Mouse (Mus musculus) liver, embryonic 12.5 days (tissue): ENCODE data around the gene Alkbh2. TPM values are rescaled to one million over a fixed set of nuclear protein-coding genes. Genes with fewer than 3 reads are reported as not detected.

Experiments
- ATAC-seq: fragments of 200-750 bp; cut with Nextera tagmentation; 2 replicates; pipeline ENCODE4 v1.8.0; 2017; ENCODE audit warnings: moderate number of reproducible peaks, mild to moderate bottlenecking, moderate library complexity
- H3K27ac ChIP-seq: fragments of 300-500 bp; sonication (generic); 2 replicates; pipeline ENCODE4 v1.5.1; 2016; ENCODE audit warnings: mild to moderate bottlenecking
- H3K27me3 ChIP-seq: fragments of 300-500 bp; sonication (generic); replicated peaks from 2 replicates; pipeline ENCODE4 v1.6.1; 2016; ENCODE audit warnings: mild to moderate bottlenecking, moderate library complexity
- H3K36me3 ChIP-seq: fragments of 300-500 bp; sonication (generic); 2 replicates; pipeline ENCODE4 v1.6.1; 2016; ENCODE audit warnings: mild to moderate bottlenecking, moderate library complexity
- H3K4me1 ChIP-seq: fragments of 300-500 bp; sonication (generic); 2 replicates; pipeline ENCODE4 v1.6.1; 2016
- H3K4me2 ChIP-seq: fragments of 300-500 bp; sonication (generic); 2 replicates; pipeline ENCODE4 v1.6.1; 2016; ENCODE audit warnings: mild to moderate bottlenecking, moderate library complexity
- H3K4me3 ChIP-seq: fragments of 300-500 bp; sonication (generic); 2 replicates; pipeline ENCODE4 v1.5.1; 2016; ENCODE audit warnings: mild to moderate bottlenecking, moderate library complexity
- H3K9ac ChIP-seq: fragments of 300-500 bp; sonication (generic); 2 replicates; pipeline ENCODE4 v1.6.1; 2016; ENCODE audit warnings: mild to moderate bottlenecking, moderate library complexity
- H3K9me3 ChIP-seq: fragments of 300-500 bp; sonication (generic); replicated peaks from 2 replicates; pipeline ENCODE4 v1.6.1; 2016; ENCODE audit warnings: mild to moderate bottlenecking, moderate library complexity
- WGBS: fragments of 180-500 bp; shearing (Covaris S2); methylation state at CpG from one replicate; pipeline ENCODE4 v1.1.7; 2016; ENCODE audit not compliant: insufficient replicate concordance; 5-methylcytosine and 5-hydroxymethylcytosine counted together
- polyA plus RNA-seq: library from polyadenylated mRNA; unstranded; fragments of >200 nt; fragmentation: Nextera tagmentation; extraction: Ambion mirVana; gene quantifications from 2 replicates; pipeline ENCODE4 v1.2.1, GENCODE M21; 2016

Gene Alkbh2
- polyA plus RNA-seq, 1 experiment from 2014 or later, result 8.2 TPM

DNA sequence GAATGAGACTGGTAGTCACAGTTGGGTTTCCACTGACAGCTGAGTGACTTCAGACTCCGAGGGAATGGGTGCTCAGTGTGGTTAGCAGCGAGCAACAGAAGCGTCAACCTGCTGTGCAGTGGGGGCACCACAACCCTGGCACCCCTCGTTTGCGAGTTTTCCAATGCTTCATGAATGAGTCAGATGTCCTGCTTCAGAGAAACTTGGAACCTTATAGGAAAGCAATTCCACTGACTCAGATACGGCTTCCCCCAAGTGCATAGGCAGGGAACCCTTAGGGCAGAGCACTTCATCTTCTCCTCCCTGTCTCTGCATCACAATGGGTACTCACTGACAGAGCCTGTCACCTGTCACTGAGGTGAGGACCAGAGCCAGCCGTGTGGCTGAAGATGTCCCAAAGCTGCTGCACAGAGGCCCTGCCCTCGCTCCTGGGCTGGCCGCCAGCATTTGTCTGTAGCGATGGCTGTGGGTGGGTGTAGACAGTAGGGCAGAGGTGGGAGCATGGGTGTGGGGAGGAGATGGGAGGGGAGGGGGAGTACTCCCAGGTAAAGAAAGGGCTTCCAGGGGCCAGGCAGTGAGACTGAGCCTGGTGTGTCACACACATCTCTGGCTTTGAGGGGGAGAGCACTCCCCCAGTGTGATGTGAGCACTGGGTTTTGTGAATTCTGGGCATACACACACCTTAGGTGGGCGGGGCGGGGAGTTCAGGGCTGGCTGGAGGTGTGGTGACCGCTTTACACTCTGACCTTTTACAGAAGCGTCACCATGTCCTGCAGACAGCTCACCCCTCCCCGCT is 9.7 kb upstream of the Alkbh2 start:
- Histone ChIP-seq H3K4me1 (peaks cover 39% of the 10 kb centered on the region), H3K36me3 (peaks cover 68% of the 10 kb centered on the region), H3K4me2 (no peak overlapping the region), H3K27ac (no peak overlapping the region), H3K9ac (no peak overlapping the region), H3K9me3 (no peaks in the 10 kb centered on the region), H3K4me3 (no peak overlapping the region), H3K27me3 (peaks cover 4% of the 10 kb centered on the region; the same call in 1 of the 2 replicates)
- 84% methylated on average over 15 of the region's 15 CpGs for WGBS
- no peak for ATAC-seq

DNA sequence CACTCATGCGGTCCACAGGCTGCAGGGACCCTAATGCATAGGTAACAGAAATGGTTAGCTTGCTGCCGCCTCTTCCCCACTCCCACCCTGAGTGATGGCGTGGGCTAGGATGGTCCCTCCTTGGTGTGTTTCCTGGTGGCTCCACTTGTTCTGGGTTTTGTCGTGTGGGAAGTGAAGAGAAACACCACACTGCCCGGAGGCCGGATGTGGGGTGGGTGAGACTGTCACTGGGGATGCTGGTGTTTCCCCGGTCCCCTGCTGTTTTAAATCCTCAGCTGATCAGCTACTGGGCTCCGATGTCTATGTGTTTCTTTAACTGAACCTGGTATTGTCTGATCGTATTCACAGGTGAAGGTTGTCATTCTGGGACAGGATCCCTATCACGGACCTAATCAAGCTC is 7.5 kb upstream of the Alkbh2 start:
- 83% methylated on average over 10 of the region's 10 CpGs for WGBS
- no peak overlapping the region for H3K4me2 ChIP-seq

DNA sequence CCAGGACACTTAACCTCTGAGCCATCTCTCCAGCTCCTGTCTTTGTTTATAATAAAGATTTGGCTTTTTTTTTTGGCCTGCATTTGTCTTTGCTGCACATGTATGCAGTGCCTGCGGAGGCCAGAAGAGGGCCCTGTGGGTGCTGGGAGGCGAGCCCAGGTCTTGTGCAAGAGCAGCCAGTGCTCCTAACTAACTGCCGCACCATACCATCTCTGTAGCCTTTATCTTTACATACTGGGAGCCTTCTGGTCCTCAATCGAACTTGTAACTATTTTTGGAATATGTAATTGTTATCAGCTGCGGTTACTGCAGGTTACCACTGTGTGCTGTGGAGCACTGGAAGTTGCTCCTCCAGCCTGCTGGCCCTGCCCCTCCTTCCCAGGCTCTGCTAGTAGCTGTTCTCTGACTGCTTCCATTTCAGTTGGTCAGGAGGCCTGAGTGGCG is 6.1 kb upstream of the Alkbh2 start:
- Histone ChIP-seq H3K4me3 (no peak overlapping the region), H3K27ac (0 out of 2 replicates have a peak overlapping the region, but pooled peaks have one; percentile 12), H3K4me2 (peak overlapping the region; percentile 27), H3K27me3 (no peaks in the 10 kb centered on the region), H3K9ac (0 out of 2 replicates have a peak overlapping the region, but pooled peaks have one; percentile 24), H3K9me3 (no peaks in the 10 kb centered on the region), H3K4me1 (peaks cover 70% of the 10 kb centered on the region), H3K36me3 (peaks cover 59% of the 10 kb centered on the region)
- ATAC-seq, result peak; percentile 51
- WGBS, result 14% methylated on average over 6 of the region's 6 CpGs

More for the DNA sequence above, 7.5 kb upstream of the Alkbh2 start:
- ATAC-seq, result no peak
- Histone ChIP-seq H3K4me1 (peaks cover 56% of the 10 kb centered on the region), H3K36me3 (peaks cover 71% of the 10 kb centered on the region), H3K27me3 (no peaks in the 10 kb centered on the region), H3K4me3 (no peak overlapping the region), H3K9me3 (no peaks in the 10 kb centered on the region), H3K9ac (no peak overlapping the region), H3K27ac (no peak overlapping the region)

DNA sequence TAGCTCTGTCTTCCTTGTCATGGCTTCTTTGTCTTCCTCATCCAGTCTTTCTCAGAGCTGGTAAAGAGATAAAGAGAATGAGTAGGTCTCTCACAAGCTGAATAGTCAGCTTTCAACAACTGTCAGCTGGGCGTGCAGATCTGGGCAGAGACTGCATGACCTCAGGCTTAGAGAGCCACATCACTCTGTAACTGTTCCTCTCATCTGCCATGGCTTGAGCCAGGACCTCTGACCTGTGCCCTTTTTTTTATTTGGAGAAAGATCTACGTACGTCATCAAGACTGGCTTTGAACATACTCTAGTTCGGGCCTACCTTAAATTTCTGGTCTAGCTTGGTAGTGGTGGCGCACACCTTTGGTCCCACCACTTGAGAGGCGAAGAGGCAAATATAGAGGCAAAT is 4.8 kb upstream of the Alkbh2 start:
- Histone ChIP-seq H3K9me3 (no peaks in the 10 kb centered on the region), H3K4me2 (peak overlapping the region; percentile 99; the same call in 1 of the 2 replicates), H3K4me3 (no peak overlapping the region), H3K27me3 (no peaks in the 10 kb centered on the region), H3K36me3 (peaks cover 47% of the 10 kb centered on the region), H3K27ac (no peak overlapping the region), H3K4me1 (peaks cover 69% of the 10 kb centered on the region), H3K9ac (no peak overlapping the region)
- no peak for ATAC-seq
- WGBS, result 85% methylated on average over 6 of the region's 6 CpGs

DNA sequence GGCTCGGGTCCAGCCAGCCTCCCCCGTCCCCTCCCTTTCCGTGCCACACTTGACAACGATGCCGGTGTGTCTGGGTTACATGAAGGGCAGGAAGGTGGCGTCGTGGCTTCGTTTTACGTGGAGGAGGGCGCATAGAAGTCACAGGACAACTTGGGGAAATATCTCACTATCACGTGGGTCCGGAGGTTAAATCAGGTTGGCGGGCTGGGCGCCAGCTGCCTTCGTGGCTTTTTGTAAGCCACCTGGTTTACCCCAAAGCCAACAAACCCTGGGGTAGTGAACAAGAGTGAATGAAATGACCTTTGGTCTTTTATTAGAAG is 3.5 kb upstream of the Alkbh2 start:
- ATAC-seq, result no peak
- peaks cover 80% of the 10 kb centered on the region for H3K4me1 ChIP-seq
- H3K9me3 ChIP-seq, result no peaks in the 10 kb centered on the region
- H3K4me3 ChIP-seq, result peak overlapping the region; percentile 74
- H3K27me3 ChIP-seq, result no peaks in the 10 kb centered on the region
- peak overlapping the region; percentile 75 for H3K9ac ChIP-seq
- WGBS, result 4% methylated on average over 15 of the region's 15 CpGs
- H3K4me2 ChIP-seq, result peak overlapping the region; percentile 99
- peak overlapping the region; percentile 67 for H3K27ac ChIP-seq
- peaks cover 33% of the 10 kb centered on the region for H3K36me3 ChIP-seq

DNA sequence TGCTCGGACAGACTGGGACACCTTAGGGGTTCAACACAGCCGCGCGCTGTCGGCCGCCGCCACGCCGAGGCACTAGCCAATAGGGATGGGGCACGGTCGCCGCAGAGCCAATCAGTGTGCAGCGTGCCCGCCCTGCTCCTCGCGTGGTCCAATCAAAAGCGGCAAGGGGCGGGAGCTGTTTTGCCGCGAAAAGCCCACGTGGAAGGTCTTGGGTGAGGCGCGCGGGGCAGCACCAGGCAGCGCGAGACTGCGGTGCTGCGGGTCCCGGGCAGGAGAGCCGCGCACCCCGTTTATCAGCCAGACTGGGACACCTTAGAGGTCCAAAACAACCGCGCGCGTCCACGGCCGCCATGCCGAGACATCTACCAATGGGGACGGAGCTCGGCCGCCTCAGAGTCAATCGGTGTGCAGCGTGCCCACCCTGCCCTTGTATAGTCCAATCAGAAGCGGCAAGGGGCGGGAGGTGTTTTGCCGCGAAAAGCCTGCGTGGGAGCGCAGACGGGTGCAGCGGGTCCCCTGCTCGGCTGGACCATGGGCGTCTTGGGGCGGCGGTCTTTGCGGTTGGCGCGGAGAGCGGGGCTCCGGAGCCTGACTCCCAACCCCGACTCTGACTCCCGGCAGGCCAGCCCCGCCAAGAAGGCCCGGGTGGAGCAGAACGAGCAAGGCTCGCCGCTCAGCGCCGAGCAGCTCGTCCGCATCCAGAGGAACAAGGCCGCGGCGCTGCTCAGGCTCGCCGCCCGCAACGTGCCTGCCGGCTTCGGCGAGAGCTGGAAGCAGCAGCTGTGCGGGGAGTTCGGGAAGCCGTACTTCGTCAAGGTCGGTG is 2.9 kb upstream of the Alkbh2 start:
- WGBS, result under 1% methylated on average over 87 of the region's 87 CpGs
- ATAC-seq, result peak; percentile 93
- Histone ChIP-seq H3K4me3 (peak overlapping the region; percentile 74), H3K9ac (peak overlapping the region; percentile 75), H3K4me1 (peaks cover 82% of the 10 kb centered on the region), H3K36me3 (peaks cover 28% of the 10 kb centered on the region), H3K9me3 (no peaks in the 10 kb centered on the region), H3K4me2 (peak overlapping the region; percentile 99), H3K27ac (peak overlapping the region; percentile 67), H3K27me3 (no peaks in the 10 kb centered on the region)

DNA sequence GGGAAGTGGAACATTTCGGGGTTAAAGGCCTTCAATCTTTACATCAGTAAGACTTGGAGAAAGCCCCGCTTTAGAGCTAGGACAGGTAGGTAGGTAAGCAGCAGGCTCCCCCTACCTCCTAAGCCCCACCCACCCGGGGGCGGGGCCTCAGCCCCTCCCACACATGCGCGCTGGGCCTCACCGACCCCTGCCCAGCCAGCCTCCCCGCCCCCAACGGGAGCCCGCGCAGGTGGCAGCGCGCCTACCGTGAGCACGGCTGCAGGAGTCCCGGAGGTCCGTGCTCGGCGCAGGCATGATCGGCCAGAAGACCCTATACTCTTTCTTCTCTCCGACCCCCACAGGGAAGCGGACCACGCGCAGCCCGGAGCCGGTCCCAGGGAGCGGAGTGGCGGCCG is 2.2 kb upstream of the Alkbh2 start, which contains the start of gene Ung:
Ung (plus strand) TSS at position 176 of the 395 bp plus-strand sequence.
- WGBS, result 1% methylated on average over 29 of the region's 29 CpGs
- H3K27ac ChIP-seq, result peak within 1 kb of the TSS; percentile 67
- H3K4me1 ChIP-seq, result peaks cover 84% of the 10 kb centered on the region
- peaks cover 26% of the 10 kb centered on the region for H3K36me3 ChIP-seq
- H3K9ac ChIP-seq, result peak within 1 kb of the TSS; percentile 75
- peak within 1 kb of the TSS; percentile 99 for H3K4me2 ChIP-seq
- H3K4me3 ChIP-seq, result peak within 1 kb of the TSS; percentile 74
- H3K9me3 ChIP-seq, result no peaks in the 10 kb centered on the region
- ATAC-seq, result peak; percentile 18
- H3K27me3 ChIP-seq, result no peaks in the 10 kb centered on the region

DNA sequence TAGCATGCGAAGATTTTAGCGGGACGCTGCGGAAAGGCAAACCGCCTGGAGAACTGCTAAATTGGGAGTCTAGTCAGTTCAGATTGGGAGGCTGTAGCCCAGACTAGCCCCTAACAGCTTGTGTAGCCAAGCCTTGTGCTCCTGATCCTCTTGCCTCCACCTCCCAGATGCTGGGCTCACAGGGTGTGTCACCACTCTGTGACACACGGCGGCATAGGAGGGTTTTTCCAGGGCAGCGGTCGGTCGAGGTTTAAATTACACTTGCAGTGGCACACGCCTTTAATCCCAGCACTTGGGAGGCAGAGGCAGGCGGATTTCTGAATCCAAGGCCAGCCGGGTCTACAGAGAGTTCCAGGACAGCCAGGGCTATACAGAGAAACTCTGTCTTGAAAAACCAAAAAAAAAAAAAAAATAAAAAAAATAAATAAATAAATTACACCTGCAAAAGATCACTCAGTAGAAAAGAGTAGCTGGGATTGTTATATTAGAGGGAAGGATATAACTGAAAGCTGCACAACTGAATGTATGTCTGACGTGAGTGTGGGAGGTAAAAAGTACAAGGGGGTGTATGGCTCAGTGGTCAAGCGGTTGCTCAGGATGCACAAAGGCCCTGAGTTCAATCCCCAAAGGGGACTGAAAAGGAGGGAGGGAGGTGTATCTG is 1.7 kb upstream of the Alkbh2 start:
- peaks cover 83% of the 10 kb centered on the region for H3K4me1 ChIP-seq
- peak overlapping the region; percentile 74 for H3K4me3 ChIP-seq
- H3K9me3 ChIP-seq, result no peaks in the 10 kb centered on the region
- peaks cover 28% of the 10 kb centered on the region for H3K36me3 ChIP-seq
- WGBS, result 72% methylated on average over 15 of the region's 15 CpGs
- no peaks in the 10 kb centered on the region for H3K27me3 ChIP-seq
- H3K9ac ChIP-seq, result peak overlapping the region; percentile 66; the same call in 1 of the 2 replicates
- H3K27ac ChIP-seq, result no peak overlapping the region
- no peak for ATAC-seq
- H3K4me2 ChIP-seq, result peak overlapping the region; percentile 99

DNA sequence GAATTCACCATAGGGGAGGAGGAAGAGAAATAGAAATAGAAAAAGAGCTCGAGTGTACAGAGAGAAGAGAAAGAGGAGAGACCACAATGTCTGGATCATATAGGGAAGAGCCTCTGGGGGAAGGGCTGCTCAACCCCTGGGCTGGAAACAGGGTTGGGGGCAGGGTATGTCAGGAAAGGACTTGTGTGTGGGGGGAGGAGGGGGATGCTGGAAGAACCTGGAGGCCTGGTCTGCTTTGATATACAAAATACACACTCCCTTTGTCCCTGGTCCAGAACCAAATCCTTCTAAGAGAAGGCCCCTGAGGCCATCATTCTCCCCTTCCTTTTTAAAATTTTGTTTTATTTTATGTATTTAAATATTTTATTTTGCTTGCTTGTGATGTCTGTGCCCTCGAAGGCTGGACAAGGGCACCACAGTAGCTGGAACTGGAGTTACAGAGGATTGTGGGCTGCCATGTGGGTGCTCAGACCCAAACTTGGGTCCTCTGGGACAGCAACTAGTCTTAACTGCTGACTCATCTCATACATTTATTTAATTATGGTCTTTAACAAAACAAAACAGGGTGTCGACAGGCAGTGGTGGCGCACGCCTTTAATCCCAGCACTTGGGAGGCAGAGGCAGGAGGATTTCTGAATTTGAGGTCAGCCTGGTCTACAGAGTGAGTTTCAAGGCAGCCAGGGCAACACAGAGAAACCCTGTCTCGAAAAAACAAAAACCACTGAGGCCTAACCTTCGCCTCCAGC is 1.3 kb downstream of the Alkbh2 start:
- peaks cover 60% of the 10 kb centered on the region for H3K4me1 ChIP-seq
- ATAC-seq, result no peak
- H3K4me2 ChIP-seq, result peak overlapping the region; percentile 99
- peak overlapping the region; percentile 73 for H3K4me3 ChIP-seq
- H3K27me3 ChIP-seq, result no peaks in the 10 kb centered on the region
- WGBS, result 67% methylated on average over 7 of the region's 7 CpGs
- H3K36me3 ChIP-seq, result peaks cover 40% of the 10 kb centered on the region
- peak overlapping the region; percentile 73; the same call in 1 of the 2 replicates for H3K9ac ChIP-seq
- peak overlapping the region; percentile 82; the same call in 1 of the 2 replicates for H3K27ac ChIP-seq
- no peaks in the 10 kb centered on the region for H3K9me3 ChIP-seq

DNA sequence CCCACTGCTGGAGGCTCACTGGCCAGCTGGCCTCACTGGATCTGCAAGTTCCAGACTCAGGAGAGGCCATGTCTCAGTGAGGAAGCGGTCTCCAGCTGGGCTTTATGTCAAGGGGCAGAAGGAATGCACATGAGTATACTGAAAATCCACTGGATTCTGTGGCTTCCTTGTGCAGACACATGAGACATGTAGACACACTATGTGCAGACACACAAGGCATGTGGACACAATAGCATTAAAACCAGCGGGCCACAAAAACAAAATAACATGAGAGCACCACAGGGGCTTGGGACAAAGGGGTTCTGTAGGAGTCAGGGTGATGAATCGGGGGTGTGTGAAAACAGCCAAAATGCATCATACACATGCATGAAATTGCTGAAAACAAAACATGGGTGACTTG is 2.0 kb downstream of the Alkbh2 start:
- Histone ChIP-seq H3K4me3 (no peak overlapping the region), H3K9me3 (no peaks in the 10 kb centered on the region), H3K4me2 (peak overlapping the region; percentile 99), H3K9ac (no peak overlapping the region), H3K36me3 (peaks cover 47% of the 10 kb centered on the region), H3K27ac (0 out of 2 replicates have a peak overlapping the region, but pooled peaks have one; percentile 3), H3K27me3 (no peaks in the 10 kb centered on the region), H3K4me1 (peaks cover 54% of the 10 kb centered on the region)
- WGBS, result 78% methylated on average over 3 of the region's 3 CpGs
- ATAC-seq, result no peak

DNA sequence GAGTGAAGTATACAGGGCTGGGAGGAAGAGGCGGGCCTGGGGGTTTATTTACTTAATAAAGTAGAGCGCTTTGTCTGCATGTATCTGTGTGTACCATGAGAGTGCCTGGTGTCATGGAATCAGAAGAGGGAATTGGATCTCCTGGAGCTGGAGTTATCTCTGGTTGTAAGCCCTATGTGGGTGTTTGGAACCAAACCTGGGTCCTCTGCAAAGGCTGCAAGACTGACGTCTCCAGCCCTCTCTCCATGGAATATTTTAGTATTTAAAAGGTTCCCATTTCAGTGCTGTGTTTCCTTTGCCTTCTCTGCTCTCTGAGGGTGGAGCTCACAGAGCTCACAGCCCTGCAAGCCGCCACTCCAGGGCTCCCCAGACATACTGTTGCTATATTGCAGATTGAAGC is 8.2 kb downstream of the Alkbh2 start:
- Histone ChIP-seq H3K9ac (no peak overlapping the region), H3K27me3 (no peaks in the 10 kb centered on the region), H3K4me2 (no peak overlapping the region), H3K4me3 (no peak overlapping the region), H3K9me3 (no peaks in the 10 kb centered on the region), H3K4me1 (peaks cover 10% of the 10 kb centered on the region; the same call in 1 of the 2 replicates), H3K36me3 (peaks cover 88% of the 10 kb centered on the region), H3K27ac (no peak overlapping the region)
- no peak for ATAC-seq
- WGBS, result 74% methylated on average over 4 of the region's 4 CpGs
